Mouse (Mus musculus) limb, embryonic 10.5 days (tissue): ENCODE measurements around the gene Apol7e. TPM values are rescaled to one million over a fixed set of nuclear protein-coding genes. Genes with fewer than 3 reads are reported as not detected.
"Not testable (repeated sequence)": the region's sequence is repeated elsewhere in the genome, so short reads cannot be mapped to it uniquely, and the experiment has no call there.

Source experiments
- DNase-seq: peaks from one replicate; pipeline ENCODE4 v3.0.0-alpha.2; 2017; ENCODE audit warnings: low spot score
- H3K27ac ChIP-seq: fragments of 300-500 bp; sonication (generic); 2 replicates; pipeline ENCODE4 v1.5.1; 2016; ENCODE audit warnings: mild to moderate bottlenecking
- H3K27me3 ChIP-seq: fragments of 300-500 bp; sonication (generic); 2 replicates; pipeline ENCODE4 v1.6.1; 2016; ENCODE audit warnings: low read depth, mild to moderate bottlenecking; ENCODE audit not compliant: poor library complexity, severe bottlenecking
- H3K36me3 ChIP-seq: fragments of 300-500 bp; sonication (generic); 2 replicates; pipeline ENCODE4 v1.6.1; 2016; ENCODE audit warnings: mild to moderate bottlenecking, moderate library complexity
- H3K4me1 ChIP-seq: fragments of 300-500 bp; sonication (generic); 2 replicates; pipeline ENCODE4 v1.6.1; 2016
- H3K4me3 ChIP-seq: fragments of 300-500 bp; sonication (generic); 2 replicates; pipeline ENCODE4 v1.5.1; 2016; ENCODE audit warnings: mild to moderate bottlenecking, moderate library complexity
- H3K9me3 ChIP-seq: fragments of 300-500 bp; sonication (generic); replicated peaks from 2 replicates; pipeline ENCODE4 v1.6.1; 2016; ENCODE audit warnings: mild to moderate bottlenecking
- WGBS: fragments of 180-500 bp; shearing (Covaris S2); methylation state at CpG from one replicate; pipeline ENCODE4 v1.1.7; 2016; 5-methylcytosine and 5-hydroxymethylcytosine counted together
- polyA plus RNA-seq: library from polyadenylated mRNA; unstranded; fragments of >200 nt; fragmentation: Nextera tagmentation; extraction: Ambion mirVana; gene quantifications from 2 replicates; pipeline ENCODE4 v1.2.1, GENCODE M21; 2016

Gene Apol7e
- polyA plus RNA-seq: not detected in 2 replicates

GRCm38 (mm10) chr15:77698656-77699055 is at the start of gene Apol7e:
Gene Apol7e, plus strand, starts transcription at chr15:77698857.
- not testable (repeated sequence) for H3K9me3 ChIP-seq, DNase-seq

GRCm38 (mm10) chr15:77651143-77651542 is 47.5 kb upstream of the Apol7e start:
- not testable (repeated sequence) for H3K27ac ChIP-seq, H3K4me3 ChIP-seq, H3K9me3 ChIP-seq, H3K27me3 ChIP-seq, DNase-seq, H3K36me3 ChIP-seq, H3K4me1 ChIP-seq

More at GRCm38 (mm10) chr15:77698656-77699055, at the start of gene Apol7e:
- not testable (repeated sequence) for H3K4me3 ChIP-seq, H3K4me1 ChIP-seq, H3K27ac ChIP-seq, H3K36me3 ChIP-seq, H3K27me3 ChIP-seq
- 90% methylated on average over 4 of the region's 4 CpGs for WGBS

GRCm38 (mm10) chr15:77659773-77660172 is 38.9 kb upstream of the Apol7e start:
- H3K27ac ChIP-seq, H3K4me1 ChIP-seq: not testable (repeated sequence)
- WGBS: 83% methylated on average over 1 of the region's 1 CpGs

GRCm38 (mm10) chr15:77661841-77662240 is 36.8 kb upstream of the Apol7e start:
- not testable (repeated sequence) for DNase-seq, H3K27me3 ChIP-seq, H3K27ac ChIP-seq, H3K9me3 ChIP-seq, H3K4me1 ChIP-seq, H3K4me3 ChIP-seq, H3K36me3 ChIP-seq
- WGBS: 64% methylated on average over 2 of the region's 2 CpGs

More at GRCm38 (mm10) chr15:77659773-77660172, 38.9 kb upstream of the Apol7e start:
- not testable (repeated sequence) for H3K4me3 ChIP-seq, DNase-seq, H3K9me3 ChIP-seq, H3K36me3 ChIP-seq, H3K27me3 ChIP-seq

GRCm38 (mm10) chr15:77674081-77674480 is 24.6 kb upstream of the Apol7e start:
- not testable (repeated sequence) for H3K27ac ChIP-seq, H3K27me3 ChIP-seq, H3K36me3 ChIP-seq, H3K9me3 ChIP-seq, DNase-seq, H3K4me3 ChIP-seq, H3K4me1 ChIP-seq
- 60% methylated on average over 1 of the region's 1 CpGs for WGBS

GRCm38 (mm10) chr15:77683944-77684343 is 14.7 kb upstream of the Apol7e start:
- not testable (repeated sequence) for H3K27ac ChIP-seq, H3K4me1 ChIP-seq, H3K36me3 ChIP-seq, H3K4me3 ChIP-seq, H3K9me3 ChIP-seq, H3K27me3 ChIP-seq
- peak; percentile 51 for DNase-seq
- 19% methylated on average over 11 of the region's 11 CpGs for WGBS

- not testable (repeated sequence) for H3K27me3 ChIP-seq, H3K9me3 ChIP-seq, H3K4me1 ChIP-seq, H3K36me3 ChIP-seq
- DNase-seq: peak; percentile 44
- H3K4me3 ChIP-seq: peak overlapping the region; percentile 46
- 7% methylated on average over 20 of the region's 20 CpGs for WGBS
- H3K27ac ChIP-seq: peak overlapping the region; percentile 79
These were observed 6.9 kb upstream of the Apol7e start for GRCm38 (mm10) chr15:77691532-77692311.

- not testable (repeated sequence) for H3K9me3 ChIP-seq, H3K27ac ChIP-seq, H3K36me3 ChIP-seq, H3K4me3 ChIP-seq, H3K27me3 ChIP-seq, H3K4me1 ChIP-seq
- peak; percentile 36 for DNase-seq
- WGBS: 44% methylated on average over 11 of the region's 15 CpGs
These were observed 3.9 kb upstream of the Apol7e start for GRCm38 (mm10) chr15:77694687-77695295.

GRCm38 (mm10) chr15:77705306-77705705 is 6.6 kb downstream of the Apol7e start:
- not testable (repeated sequence) for H3K4me1 ChIP-seq, H3K9me3 ChIP-seq, H3K4me3 ChIP-seq, H3K36me3 ChIP-seq, H3K27me3 ChIP-seq, H3K27ac ChIP-seq, DNase-seq
- 93% methylated on average over 3 of the region's 3 CpGs for WGBS

GRCm38 (mm10) chr15:77708936-77709335 is 10.3 kb downstream of the Apol7e start:
- not testable (repeated sequence) for H3K9me3 ChIP-seq, H3K27ac ChIP-seq, H3K4me1 ChIP-seq, H3K36me3 ChIP-seq, DNase-seq, H3K4me3 ChIP-seq, H3K27me3 ChIP-seq
- WGBS: 70% methylated on average over 1 of the region's 1 CpGs

- H3K9me3 ChIP-seq, H3K4me3 ChIP-seq, H3K27ac ChIP-seq, DNase-seq, H3K4me1 ChIP-seq, H3K27me3 ChIP-seq, H3K36me3 ChIP-seq: not testable (repeated sequence)
- 89% methylated on average over 3 of the region's 6 CpGs for WGBS
These were observed 19.6 kb downstream of the Apol7e start for GRCm38 (mm10) chr15:77718240-77718639.

GRCm38 (mm10) chr15:77721509-77721908 is 22.9 kb downstream of the Apol7e start:
- not testable (repeated sequence) for H3K4me3 ChIP-seq
- WGBS: no CpG with 5 or more reads among the region's 3 CpGs

GRCm38 (mm10) chr15:77724208-77724911 is 25.7 kb downstream of the Apol7e start:
- H3K4me3 ChIP-seq, H3K27me3 ChIP-seq, DNase-seq, H3K4me1 ChIP-seq, H3K9me3 ChIP-seq, H3K36me3 ChIP-seq, H3K27ac ChIP-seq: not testable (repeated sequence)
- 15% methylated on average over 3 of the region's 10 CpGs for WGBS

More at GRCm38 (mm10) chr15:77721509-77721908, 22.9 kb downstream of the Apol7e start:
- H3K36me3 ChIP-seq, DNase-seq, H3K9me3 ChIP-seq, H3K27me3 ChIP-seq, H3K27ac ChIP-seq, H3K4me1 ChIP-seq: not testable (repeated sequence)
